Mouse (Mus musculus) left cerebral cortex, postnatal 36 days (tissue): Measurements from ENCODE around the gene Nfkb2. TPM values are rescaled to one million over a fixed set of nuclear protein-coding genes. Genes with fewer than 3 reads are reported as not detected.
A peak's percentile ranks its signal among the peaks of the same experiment; 100 is the strongest.

Experiments used
- DNase-seq, 2 experiments: peaks; one replicate each; pipeline ENCODE4 v3.0.0; 2021 to 2022; ENCODE audit warnings: low spot score in 2 of 2, mixed read lengths in 1 of 2
- intact Hi-C: fragments of 180-260 bp; cut with DNase I; formaldehyde crosslinking; loops from one replicate; pipeline ENCODE4 v1.15.1; 2025
- total RNA-seq, 2 experiments: library from RNA; stranded (reverse); gene quantifications; 2 replicates each; pipeline ENCODE4 v1.2.3; 2021

Gene Nfkb2
- total RNA-seq, 2 experiments from 2014 or later = 2.1 to 2.9 TPM

DNA sequence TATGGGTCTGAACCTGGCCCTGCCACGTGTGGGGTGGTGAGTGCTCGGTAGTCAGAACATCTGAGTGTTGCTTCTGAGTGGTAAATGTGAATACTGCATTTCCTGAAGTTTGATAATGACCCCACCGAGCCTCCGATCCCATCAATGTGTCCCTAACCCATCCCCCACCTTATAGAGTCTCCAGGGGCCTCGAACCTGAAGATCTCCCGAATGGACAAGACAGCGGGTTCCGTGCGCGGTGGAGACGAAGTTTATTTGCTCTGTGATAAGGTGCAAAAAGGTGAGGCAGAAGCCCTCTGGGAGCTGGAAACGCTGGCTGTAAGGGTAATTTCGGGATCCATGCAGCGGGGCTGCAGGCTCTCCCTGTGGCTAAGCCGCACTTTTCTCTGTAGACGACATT is 3.7 kb downstream of the Nfkb2 start:
- intact Hi-C loops = loop anchor here (2.0 kb wide), 2 partner anchors 23 to 173 kb away; no protein-coding TSS in a partner anchor
- DNase-seq = peak in 1 of 2 experiments; percentile 3

DNA sequence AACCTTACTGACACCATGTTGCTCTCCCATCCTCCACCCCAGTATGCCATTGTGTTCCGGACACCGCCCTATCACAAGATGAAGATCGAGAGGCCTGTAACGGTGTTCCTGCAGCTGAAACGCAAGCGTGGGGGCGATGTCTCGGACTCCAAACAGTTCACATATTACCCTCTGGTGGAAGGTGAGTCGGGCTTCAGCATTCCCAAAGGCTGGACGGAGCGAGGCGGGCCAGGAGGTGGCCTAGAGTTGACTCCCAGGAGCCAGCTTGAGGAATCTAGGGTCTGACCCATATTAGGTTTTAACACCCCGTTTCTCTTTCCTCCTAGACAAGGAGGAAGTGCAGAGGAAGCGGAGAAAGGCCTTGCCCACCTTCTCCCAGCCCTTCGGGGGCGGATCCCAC is 4.2 kb downstream of the Nfkb2 start:
- no peak for DNase-seq
- intact Hi-C loops = loop anchor here (2.0 kb wide), 2 partner anchors 22 to 174 kb away; no protein-coding TSS in a partner anchor

DNA sequence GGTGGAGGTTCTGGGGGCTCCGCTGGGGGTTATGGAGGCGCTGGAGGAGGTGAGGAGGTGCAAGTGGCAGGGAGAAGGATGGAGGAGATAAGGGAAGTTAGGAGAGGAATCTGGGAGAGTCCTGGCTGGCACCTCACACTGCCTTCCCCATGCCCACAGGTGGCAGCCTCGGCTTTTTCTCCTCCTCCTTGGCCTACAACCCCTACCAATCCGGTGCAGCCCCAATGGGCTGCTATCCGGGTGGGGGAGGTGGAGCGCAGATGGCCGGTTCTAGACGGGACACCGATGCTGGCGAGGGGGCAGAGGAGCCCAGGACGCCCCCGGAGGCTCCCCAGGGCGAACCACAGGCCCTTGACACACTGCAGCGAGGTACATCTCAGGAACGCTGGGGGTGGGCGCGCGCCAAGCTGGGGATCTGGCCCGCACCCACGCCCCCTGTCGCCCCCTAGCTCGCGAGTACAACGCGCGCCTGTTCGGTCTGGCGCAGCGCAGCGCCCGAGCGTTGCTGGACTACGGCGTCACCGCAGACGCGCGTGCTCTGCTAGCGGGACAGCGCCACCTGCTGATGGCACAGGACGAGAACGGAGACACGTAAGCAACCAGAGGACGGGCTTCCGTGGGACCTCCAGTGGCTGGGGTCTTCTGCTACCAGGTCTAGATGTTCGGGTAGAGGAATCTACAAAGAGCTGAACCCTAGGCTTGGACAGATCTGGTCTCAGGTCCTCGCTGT is 4.8 kb downstream of the Nfkb2 start:
- intact Hi-C loops = loop anchor here (2.0 kb wide), 2 partner anchors 22 to 174 kb away; no protein-coding TSS in a partner anchor
- DNase-seq = peak; percentile 84 to 85

DNA sequence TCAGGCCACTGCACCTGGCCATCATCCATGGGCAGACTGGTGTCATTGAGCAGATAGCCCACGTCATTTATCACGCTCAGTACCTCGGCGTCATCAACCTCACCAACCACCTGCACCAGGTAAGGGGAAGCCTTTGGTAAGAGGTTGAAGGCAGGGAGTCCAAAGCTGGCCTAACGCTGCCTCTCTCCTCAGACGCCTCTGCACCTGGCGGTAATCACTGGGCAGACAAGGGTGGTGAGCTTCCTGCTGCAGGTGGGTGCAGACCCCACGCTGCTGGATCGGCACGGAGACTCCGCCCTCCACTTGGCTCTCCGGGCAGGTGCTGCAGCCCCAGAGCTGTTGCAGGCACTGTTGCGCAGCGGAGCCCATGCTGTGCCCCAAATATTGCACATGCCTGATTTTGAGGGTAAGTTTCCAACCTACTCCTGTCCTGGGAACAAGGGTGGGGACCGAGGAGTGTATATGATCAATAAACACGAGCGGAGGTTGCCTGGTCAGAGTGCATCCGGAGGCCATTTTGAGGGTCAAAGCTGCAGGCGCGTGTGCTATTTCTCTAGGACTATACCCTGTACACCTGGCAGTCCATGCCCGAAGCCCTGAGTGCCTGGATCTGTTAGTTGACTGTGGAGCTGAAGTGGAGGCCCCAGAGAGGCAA is 5.7 kb downstream of the Nfkb2 start:
- DNase-seq = peak; percentile 11 to 22
- intact Hi-C loops = loop anchor here (2.0 kb wide), 2 partner anchors 21 to 175 kb away; no protein-coding TSS in a partner anchor

DNA sequence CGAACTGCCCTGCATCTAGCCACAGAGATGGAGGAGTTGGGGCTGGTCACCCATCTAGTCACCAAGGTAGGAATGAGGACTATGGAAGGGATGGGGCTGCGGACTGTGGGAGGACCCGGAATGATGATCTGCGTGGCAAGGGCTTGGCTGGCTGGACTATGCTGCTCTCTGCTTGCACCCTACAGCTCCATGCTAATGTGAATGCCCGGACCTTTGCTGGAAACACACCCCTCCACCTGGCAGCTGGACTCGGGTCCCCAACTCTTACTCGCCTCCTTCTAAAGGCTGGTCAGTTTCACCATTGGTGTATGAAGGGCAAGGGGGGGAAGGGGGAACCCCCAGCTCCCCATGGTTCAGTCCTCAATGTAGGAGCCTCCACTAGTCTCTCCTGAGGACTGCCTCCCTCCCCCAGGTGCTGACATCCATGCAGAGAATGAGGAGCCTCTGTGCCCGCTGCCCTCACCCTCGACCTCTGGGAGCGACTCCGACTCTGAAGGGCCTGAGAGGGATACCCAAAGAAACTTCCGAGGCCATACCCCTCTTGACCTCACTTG is 6.3 kb downstream of the Nfkb2 start:
- intact Hi-C loops = no loop called here
- peak in 1 of 2 experiments; percentile 4 for DNase-seq

DNA sequence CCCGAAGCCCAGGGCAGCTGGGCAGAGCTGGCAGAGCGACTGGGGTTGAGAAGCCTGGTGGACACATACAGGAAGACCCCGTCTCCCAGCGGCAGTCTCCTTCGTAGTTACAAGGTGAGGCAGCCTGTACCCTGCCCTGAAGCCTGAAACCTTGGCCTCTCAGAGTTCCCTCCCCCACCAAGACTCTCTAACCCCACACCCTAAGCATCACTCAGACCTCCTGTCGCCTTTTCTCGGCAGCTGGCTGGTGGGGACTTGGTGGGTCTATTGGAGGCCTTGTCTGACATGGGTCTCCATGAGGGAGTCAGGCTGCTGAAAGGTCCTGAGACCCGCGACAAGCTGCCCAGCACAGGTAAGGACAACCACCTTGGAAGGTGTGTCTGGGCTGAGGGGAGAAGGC is 7.2 kb downstream of the Nfkb2 start:
- no peak for DNase-seq
- intact Hi-C loops = no loop called here

DNA sequence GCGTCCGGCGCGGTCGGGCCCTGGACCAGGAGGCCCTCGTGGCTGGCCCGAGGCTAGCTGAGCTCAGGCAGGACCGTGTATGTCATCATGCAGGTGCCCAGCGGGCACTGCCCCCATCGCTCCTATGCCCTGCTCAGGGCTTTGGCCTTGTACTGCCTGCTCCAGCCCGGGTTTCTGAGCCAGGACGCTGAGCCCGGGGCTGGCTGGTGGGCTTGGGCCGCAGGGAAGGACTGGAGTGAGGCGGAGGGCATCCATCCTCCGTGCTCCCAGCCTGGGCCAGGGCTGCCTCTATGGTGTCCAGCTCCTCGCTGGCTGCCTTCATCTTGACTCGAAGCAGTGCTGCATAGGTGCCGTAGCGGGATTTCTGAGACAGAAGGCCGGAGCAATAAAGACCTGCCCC is 8.4 kb downstream of the Nfkb2 start:
- intact Hi-C loops = no loop called here
- DNase-seq = peak in 1 of 2 experiments; percentile 5

DNA sequence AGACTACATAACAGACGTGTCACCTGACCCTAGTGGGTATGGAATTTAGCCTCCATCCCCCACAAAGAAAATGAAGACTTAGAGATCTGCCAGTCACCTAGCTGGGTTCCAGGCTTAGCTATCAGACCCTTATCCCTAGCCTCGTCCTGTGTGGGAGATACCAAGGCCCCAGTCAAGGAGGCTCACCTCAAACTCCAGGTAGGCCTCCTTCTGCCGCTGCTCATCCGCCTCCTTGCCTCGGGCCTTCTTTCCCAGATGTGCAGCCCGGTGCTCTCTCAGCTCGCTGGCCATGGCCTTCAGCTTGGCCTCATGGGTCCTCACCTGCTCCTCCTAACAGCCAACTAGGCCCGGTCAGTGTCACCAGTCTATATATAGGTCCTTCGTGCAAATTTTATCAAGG is 9.0 kb downstream of the Nfkb2 start:
- no peak for DNase-seq
- intact Hi-C loops = no loop called here

DNA sequence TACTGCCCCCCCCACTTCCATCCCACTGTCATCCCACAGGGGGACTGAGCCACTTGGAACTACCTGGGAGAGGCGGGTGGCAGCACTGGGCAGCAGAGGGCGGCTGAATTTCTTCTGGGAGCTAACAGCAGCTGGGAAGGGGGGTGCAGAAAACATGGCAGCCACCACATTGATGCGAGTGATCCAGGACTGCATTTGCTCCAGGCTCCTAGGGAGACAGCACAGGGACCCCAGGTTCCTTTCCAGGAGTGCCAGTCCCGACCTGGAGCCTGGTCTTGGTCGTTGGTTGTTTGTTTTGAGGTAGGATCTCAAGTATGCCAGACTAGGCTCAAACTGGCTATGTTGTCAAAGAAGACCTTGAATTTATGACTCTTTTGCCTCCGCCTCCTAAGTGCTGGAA is 9.5 kb downstream of the Nfkb2 start:
- DNase-seq = no peak
- intact Hi-C loops = no loop called here

DNA sequence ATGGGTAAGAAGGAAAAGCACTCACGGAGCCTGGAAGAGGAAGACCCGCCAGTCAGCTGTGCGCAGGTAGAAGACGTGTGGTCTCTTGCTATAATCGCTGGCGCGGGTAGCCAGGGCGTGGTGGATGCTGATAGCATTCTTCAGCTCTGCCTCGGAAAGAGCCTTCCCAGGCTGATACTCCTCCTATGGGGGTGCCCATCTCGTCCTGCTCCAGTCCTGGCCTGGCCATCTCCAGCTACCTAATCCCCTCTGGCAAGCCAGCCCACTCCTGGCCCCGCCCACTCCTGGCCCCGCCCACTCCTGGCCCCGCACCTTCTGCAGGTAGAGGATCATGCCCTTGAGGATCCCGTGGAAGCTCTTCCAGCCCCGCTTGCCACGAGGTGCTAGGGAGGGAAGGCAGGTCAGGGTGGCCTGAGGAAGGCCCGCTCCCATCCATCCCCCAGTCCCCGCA is 10.1 kb downstream of the Nfkb2 start:
- intact Hi-C loops = no loop called here
- peak in 1 of 2 experiments; percentile 6 for DNase-seq

DNA sequence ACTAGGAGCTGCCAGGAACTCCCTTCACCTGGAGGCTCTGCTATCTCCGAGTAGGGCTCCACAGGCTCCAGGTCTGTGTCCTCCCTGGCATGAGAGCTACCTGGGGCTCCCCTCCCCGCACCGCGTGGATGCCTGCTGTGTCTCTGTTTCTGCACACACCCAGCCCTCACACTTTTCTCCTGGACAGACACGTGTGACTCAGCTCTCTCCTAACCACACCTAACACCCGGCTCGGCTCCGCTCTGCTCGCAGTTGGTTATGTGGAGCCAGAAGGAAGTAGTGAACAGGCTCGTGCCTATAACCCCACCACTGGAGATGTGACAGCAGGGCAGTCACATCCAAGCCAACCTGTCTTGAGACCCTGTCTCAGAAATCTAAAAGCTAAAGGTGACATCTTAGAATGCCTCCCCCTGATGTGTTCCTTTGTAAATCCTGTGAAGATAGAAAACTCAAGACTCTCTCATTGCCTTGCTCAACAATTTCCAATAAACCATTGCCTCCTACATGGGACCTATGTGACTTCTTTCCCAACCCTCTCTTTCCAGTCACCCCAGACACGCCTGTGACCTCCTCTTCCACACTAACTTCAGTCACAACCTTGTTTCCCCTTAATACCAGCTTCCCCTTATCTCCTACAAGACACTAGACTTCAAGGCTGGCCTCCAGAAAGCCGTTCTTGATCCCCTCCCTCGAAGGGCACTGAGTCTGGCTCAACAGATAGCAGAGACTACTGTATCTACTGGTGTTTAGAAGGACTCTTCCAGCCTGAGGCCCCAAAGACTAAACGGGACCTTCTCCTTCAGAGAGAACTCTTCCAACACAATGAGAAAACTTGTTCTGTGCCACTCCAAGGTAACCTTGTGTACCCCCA is 11.0 kb downstream of the Nfkb2 start:
- peak; percentile 4 to 34 for DNase-seq

DNA sequence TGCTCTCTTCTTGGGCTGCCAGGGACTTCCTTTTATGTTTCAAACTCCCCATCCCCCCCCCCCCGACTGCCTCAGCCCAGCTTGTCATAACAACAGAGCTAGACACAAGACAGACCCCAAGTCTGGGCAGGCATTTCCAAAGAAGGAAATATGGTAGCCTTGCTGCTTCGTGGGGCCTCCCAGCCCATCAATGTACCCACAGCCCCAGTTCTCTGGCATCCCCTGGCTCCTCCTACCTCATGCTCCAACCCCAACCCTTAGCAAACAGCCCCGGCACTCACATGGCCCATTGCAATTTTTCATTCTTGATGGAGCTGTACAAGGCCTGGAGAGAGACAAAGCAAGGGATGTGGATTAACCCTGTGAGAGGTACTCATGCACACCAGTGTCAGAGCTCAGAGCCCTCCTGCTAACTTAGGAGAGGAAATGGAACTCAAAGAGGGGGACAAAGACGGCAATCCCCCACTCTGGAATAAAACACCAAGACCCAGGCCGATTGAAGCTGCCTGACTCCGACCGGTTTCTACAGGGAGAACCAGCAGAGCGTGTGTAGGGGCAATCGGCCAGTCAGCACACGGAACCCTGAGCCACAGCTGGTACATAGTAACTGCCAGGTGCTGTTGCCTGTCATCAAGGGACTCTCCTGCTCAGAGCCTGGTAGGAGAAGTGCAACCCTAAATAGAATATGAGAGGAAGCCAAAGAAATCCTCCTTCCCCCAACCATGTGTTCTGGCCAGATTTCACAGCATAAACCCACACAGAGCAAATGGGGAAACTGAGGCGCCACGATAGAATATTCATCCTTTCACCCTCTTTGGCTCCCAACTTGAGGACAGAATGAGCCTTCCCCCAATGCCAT is 11.9 kb downstream of the Nfkb2 start:
- intact Hi-C loops = no loop called here
- DNase-seq = peak in 1 of 2 experiments; percentile 33

More for the DNA sequence above, 11.0 kb downstream of the Nfkb2 start:
- intact Hi-C loops = no loop called here

DNA sequence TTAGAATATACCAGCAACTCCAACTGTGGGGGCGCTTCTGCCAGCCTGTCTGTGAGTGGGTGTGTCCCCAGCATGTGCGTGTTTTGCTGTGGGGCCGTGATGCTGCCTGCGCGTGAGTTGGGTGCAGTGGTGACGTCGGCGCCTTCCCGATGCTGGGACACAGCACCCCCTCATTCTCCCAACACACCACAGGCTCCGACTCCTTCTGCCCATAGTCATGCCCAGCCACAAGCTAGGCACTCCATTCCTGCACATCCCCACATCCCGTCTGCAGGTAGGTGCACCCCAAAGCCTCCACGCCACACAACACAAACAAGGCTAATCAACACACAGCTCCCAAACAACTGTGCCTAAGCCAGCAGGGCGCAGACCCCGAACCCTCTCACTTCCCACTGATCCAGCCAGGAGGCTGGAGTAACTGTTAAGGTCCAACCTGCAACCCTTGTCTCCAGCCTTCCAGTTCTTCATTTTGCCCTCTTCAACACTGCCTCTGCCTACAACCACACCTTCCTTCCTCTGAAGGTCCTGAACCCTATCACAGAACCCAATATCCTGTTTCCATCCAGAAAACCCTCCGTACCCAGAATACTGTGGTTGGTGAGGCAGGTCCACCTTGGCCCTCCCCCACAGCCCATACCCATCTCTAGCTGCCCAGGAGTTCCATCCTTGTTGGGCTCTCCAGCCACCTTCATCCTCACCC is 12.9 kb downstream of the Nfkb2 start:
- intact Hi-C loops = no loop called here
- DNase-seq = peak; percentile 84 to 89

DNA sequence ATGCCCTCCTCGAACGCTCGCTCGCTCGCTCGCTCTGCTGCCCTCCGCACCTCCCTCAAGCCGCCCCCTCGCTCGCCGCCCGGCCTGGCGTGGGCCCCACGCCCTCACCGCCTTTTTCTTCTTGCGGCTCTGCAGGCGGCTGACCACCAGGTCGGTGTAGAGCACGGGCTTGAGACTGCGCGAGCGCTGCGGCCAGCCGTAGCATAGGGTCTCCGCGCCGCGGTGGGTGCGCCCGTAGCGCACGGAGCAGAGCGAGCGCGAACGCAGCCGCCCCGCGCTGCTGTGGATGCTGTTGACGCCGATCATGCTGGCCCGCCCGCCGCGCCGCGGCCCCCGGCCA is 13.4 kb downstream of the Nfkb2 start:
- intact Hi-C loops = no loop called here
- peak in 1 of 2 experiments; percentile 12 for DNase-seq

DNA sequence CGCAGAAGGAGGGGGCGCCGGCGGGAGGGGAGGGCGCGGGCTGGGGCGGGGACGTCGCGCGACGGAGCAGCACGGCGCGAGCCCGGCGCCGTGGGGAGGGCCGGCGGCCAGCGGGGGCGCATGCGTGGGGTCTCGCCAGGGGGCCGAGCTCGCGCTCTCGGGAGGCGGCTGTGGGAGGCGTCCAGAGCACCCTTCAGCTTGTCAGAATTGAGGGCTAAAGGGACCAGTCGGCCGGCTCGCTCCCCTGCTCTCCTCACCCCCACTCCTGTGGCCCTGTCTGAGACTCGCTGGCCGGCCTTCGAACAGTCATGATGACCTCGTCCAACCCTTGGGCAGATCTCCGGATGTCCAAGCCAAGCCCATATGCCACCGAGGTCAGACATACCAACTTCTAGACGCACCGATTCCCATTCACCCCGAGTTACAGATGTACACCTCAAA is 13.9 kb downstream of the Nfkb2 start:
- intact Hi-C loops = loop anchor here (2.0 kb wide), 1 partner anchor 31 kb away; no protein-coding TSS in a partner anchor

DNA sequence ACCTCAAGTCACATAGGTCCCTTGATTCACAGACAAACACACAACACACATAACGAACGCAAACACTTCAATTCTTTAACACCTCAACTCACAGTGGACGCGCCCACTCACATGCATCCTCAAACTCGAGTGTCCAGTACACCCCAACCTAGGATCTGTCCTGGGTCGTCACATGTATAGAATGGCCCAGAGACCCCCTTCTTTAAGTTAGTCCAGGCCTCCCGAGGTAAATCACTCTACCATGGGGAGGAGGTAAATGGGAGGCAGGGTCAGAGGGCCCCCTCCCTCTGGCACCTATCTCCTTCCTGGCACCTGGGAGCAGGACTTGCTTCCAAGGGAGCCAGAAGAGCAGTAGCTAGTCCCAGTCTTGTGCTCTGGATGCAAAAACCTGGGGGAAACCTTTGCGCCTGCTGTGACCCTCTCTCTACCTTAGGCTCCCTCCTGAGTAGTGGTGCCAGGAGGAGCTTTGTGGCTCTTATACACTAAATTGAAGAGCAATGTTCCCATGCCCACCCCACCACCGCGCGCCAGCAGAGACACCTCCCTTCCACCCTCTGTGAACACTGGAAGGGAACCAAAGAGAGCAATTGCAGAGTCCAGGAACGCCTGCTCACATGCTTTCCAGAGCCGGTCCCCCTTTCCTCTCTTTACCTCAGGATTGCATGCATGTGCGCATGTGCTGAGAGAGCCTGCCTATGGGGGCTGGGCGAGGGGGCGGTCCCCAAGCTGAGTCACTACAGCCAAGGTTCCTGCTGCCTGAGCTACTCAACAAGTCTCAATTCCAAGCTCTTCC is 14.7 kb downstream of the Nfkb2 start:
- DNase-seq = peak; percentile 90 to 94
- intact Hi-C loops = loop anchor here (2.0 kb wide), 1 partner anchor 30 kb away; no protein-coding TSS in a partner anchor

More for the DNA sequence above, 13.9 kb downstream of the Nfkb2 start:
- peak; percentile 66 to 82 for DNase-seq

DNA sequence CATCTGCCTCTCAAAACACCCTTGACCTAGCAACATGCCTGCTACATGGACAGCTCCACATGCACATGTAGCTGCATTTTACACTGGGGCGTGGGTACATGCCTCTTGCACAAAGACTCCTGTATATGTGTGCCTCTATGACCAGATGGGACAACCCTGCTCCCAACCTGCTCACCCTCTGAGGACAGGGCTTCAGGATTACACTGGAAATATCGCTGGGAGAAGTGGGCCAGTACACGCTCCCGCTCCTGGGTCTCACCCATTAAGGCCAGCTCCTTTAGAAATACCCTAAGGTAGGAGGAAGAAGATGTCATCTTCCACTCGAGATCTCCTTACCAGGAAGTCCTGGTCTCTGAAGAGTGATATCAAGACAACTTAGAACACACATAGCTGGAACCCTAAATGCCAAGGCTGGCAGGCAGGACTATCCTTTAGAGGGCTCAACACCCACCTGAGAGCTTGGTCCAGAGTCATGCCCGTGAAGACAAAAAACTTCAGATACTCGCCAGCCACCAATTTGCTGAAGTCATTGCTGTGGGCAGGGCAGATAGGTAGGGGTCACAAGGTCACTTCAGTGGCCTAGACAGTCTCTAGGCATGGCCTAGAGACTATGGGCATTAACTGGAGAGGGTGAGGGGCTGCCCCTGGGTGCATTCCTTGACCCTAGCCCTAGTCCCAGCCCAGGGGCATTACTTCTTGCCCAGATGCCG is 16.1 kb downstream of the Nfkb2 start:
- peak in 1 of 2 experiments; percentile 3 for DNase-seq

More for the DNA sequence above, 16.1 kb downstream of the Nfkb2 start:
- intact Hi-C loops = no loop called here
